Mouse (Mus musculus): ENCODE measurements around the gene Eva1c.

Eva1c gene

GRCm38 (mm10) chr16:90864693-90865092 is 38.2 kb downstream of the Eva1c start:
- peak; percentile 55 for DNase-seq (ENCODE audit: low read depth, low spot score)

- DNase-seq (ENCODE audit: low read depth, low spot score), result peak; percentile 30
Measured at GRCm38 (mm10) chr16:90865652-90866051, 39.1 kb downstream of the Eva1c start.

- no peak for DNase-seq (ENCODE audit: low read depth, low spot score)
Measured at GRCm38 (mm10) chr16:90868129-90868528, 41.6 kb downstream of the Eva1c start.

- DNase-seq (ENCODE audit: low read depth, low spot score), result no peak
Measured at GRCm38 (mm10) chr16:90869361-90869760, 42.8 kb downstream of the Eva1c start.

GRCm38 (mm10) chr16:90872936-90873335 is 46.4 kb downstream of the Eva1c start:
- DNase-seq (ENCODE audit: low read depth, low spot score), result no peak

- DNase-seq (ENCODE audit: low read depth, low spot score), result no peak
Measured at GRCm38 (mm10) chr16:90874536-90874935, 48.0 kb downstream of the Eva1c start.

GRCm38 (mm10) chr16:90878135-90878860 is 51.8 kb downstream of the Eva1c start:
- no peak for DNase-seq (ENCODE audit: low read depth, low spot score)

GRCm38 (mm10) chr16:90882501-90882977 is 56.0 kb downstream of the Eva1c start:
- DNase-seq (ENCODE audit: low read depth, low spot score), result no peak

GRCm38 (mm10) chr16:90885351-90885750 is 58.8 kb downstream of the Eva1c start:
- no peak for DNase-seq (ENCODE audit: low read depth, low spot score)

- peak; percentile 18 for DNase-seq (ENCODE audit: low read depth, low spot score)
Measured at GRCm38 (mm10) chr16:90885781-90886565, 59.5 kb downstream of the Eva1c start.

- peak; percentile 61 for DNase-seq (ENCODE audit: low read depth, low spot score)
Measured at GRCm38 (mm10) chr16:90890683-90891082, 64.2 kb downstream of the Eva1c start.

- DNase-seq (ENCODE audit: low read depth, low spot score), result peak; percentile 32
Measured at GRCm38 (mm10) chr16:90891601-90892000, 65.1 kb downstream of the Eva1c start.

GRCm38 (mm10) chr16:90892081-90892480 is 65.6 kb downstream of the Eva1c start:
- no peak for DNase-seq (ENCODE audit: low read depth, low spot score)

GRCm38 (mm10) chr16:90893019-90893418 is 66.5 kb downstream of the Eva1c start:
- no peak for DNase-seq (ENCODE audit: low read depth, low spot score)

- DNase-seq (ENCODE audit: low read depth, low spot score), result no peak
Measured at GRCm38 (mm10) chr16:90893792-90894191, 67.3 kb downstream of the Eva1c start.

GRCm38 (mm10) chr16:90897651-90898050 is 71.1 kb downstream of the Eva1c start:
- no peak for DNase-seq (ENCODE audit: low read depth, low spot score)

GRCm38 (mm10) chr16:90899498-90899897 is 73.0 kb downstream of the Eva1c start:
- no peak for DNase-seq (ENCODE audit: low read depth, low spot score)

- DNase-seq (ENCODE audit: low read depth, low spot score), result no peak
Measured at GRCm38 (mm10) chr16:90901364-90901763, 74.8 kb downstream of the Eva1c start.

- DNase-seq (ENCODE audit: low read depth, low spot score), result no peak
Measured at GRCm38 (mm10) chr16:90903300-90903699, 76.8 kb downstream of the Eva1c start.

GRCm38 (mm10) chr16:90907250-90907649 is 80.7 kb downstream of the Eva1c start:
- DNase-seq (ENCODE audit: low read depth, low spot score), result no peak

GRCm38 (mm10) chr16:90910855-90911533 is 84.5 kb downstream of the Eva1c start:
- DNase-seq (ENCODE audit: low read depth, low spot score), result peak; percentile 23

- peak; percentile 19 for DNase-seq (ENCODE audit: low read depth, low spot score)
Measured at GRCm38 (mm10) chr16:90911766-90912165, 85.2 kb downstream of the Eva1c start.
